Mouse (Mus musculus) liver, embryonic 16.5 days (tissue): ENCODE measurements around the gene Fezf1. TPM values are rescaled to one million over a fixed set of nuclear protein-coding genes. Genes with fewer than 3 reads are reported as not detected.

Experiments
- ATAC-seq: fragments of 200-750 bp; cut with Nextera tagmentation; 2 replicates; pipeline ENCODE4 v1.8.0; 2017; ENCODE audit warnings: low read depth, mild to moderate bottlenecking, moderate number of reproducible peaks, moderate library complexity
- H3K27ac ChIP-seq: fragments of 300-500 bp; sonication (generic); 2 replicates; pipeline ENCODE4 v1.5.1; 2014; ENCODE audit warnings: mild to moderate bottlenecking, low read length
- H3K27me3 ChIP-seq: fragments of 300-500 bp; sonication (generic); 2 replicates; pipeline ENCODE4 v1.6.1; 2014; ENCODE audit warnings: low read depth, low read length, mixed read lengths; ENCODE audit not compliant: control insufficient read depth, insufficient read depth
- H3K36me3 ChIP-seq: fragments of 300-500 bp; sonication (generic); 2 replicates; pipeline ENCODE4 v1.6.1; 2014; ENCODE audit warnings: mild to moderate bottlenecking; ENCODE audit not compliant: control insufficient read depth, insufficient read depth
- H3K4me1 ChIP-seq: fragments of 300-500 bp; sonication (generic); 2 replicates; pipeline ENCODE4 v1.6.1; 2014; ENCODE audit warnings: low read depth, low read length, mixed read lengths; ENCODE audit not compliant: control insufficient read depth
- H3K4me2 ChIP-seq: fragments of 300-500 bp; sonication (generic); 2 replicates; pipeline ENCODE4 v1.6.1; 2014; ENCODE audit warnings: low read depth, low read length, mixed read lengths
- H3K4me3 ChIP-seq: fragments of 300-500 bp; sonication (generic); 2 replicates; pipeline ENCODE4 v1.5.1; 2014; ENCODE audit warnings: low read depth, mild to moderate bottlenecking, low read length
- H3K9ac ChIP-seq: fragments of 300-500 bp; sonication (generic); 2 replicates; pipeline ENCODE4 v1.6.1; 2014; ENCODE audit warnings: low read depth, low read length
- H3K9me3 ChIP-seq: fragments of 300-500 bp; sonication (generic); replicated peaks from 2 replicates; pipeline ENCODE4 v1.6.1; 2016; ENCODE audit warnings: low read length; ENCODE audit not compliant: control insufficient read depth
- WGBS: fragments of 180-500 bp; shearing (Covaris S2); extraction: QIAGEN DNeasy Blood & Tissue Kit; methylation state at CpG from one replicate; pipeline ENCODE4 v1.1.7; 2014; ENCODE audit not compliant: insufficient replicate concordance; 5-methylcytosine and 5-hydroxymethylcytosine counted together
- polyA plus RNA-seq: library from polyadenylated mRNA; unstranded; fragments of >200 nt; fragmentation: Nextera tagmentation; extraction: Ambion mirVana; gene quantifications from 2 replicates; pipeline ENCODE4 v1.2.1, GENCODE M21; 2015

Fezf1 gene
- polyA plus RNA-seq, 1 experiment from 2014 or later = not detected

DNA sequence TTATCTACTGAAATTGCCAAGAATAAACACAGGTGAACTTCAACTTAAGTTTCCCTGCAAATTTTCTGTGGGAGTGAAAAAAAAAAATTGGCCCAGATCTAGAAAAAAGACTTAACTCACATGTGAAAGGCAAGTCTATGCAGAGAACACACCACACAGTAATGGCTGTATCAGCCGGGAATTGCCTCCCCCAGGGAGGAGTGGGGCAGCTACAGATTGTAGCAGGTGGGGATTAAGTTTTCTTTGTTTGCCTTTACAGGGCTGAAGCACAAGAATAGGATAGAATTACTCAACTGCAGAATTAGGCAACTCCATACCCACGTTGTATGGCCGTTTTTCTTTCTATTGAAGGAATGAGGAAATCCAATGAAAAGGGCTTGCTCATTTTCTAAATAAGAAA is 36.7 kb downstream of the Fezf1 start:
- WGBS = 37% methylated on average over 3 of the region's 3 CpGs
- ATAC-seq = no peak
- H3K4me1 ChIP-seq = no peaks in the 10 kb centered on the region

DNA sequence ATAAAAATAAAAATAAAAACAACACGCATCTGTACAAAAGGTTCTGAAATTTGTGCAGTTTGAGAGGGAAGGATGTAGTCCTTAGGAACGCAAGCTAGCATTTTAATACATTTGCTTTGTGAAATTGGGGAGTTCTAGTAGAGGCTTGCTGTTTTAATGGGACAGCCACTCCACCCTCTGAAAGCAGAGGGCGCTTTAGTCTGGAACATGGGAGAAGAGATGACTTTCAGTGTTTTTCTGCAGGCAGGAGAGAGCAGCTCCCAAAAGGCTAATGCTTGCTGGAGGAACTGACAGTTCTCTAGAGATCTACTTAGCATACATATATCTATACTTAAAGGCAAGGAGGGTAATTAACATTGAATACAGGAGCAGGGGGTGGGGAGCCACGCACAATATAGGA is 40.4 kb downstream of the Fezf1 start:
- WGBS = 52% methylated on average over 4 of the region's 4 CpGs
- Histone ChIP-seq H3K4me3 (no peak overlapping the region), H3K4me1 (no peaks in the 10 kb centered on the region), H3K27ac (no peak overlapping the region), H3K9ac (no peak overlapping the region), H3K9me3 (no peaks in the 10 kb centered on the region), H3K36me3 (no peaks in the 10 kb centered on the region), H3K4me2 (no peak overlapping the region), H3K27me3 (no peaks in the 10 kb centered on the region)
- ATAC-seq = no peak

More for the DNA sequence above, 36.7 kb downstream of the Fezf1 start:
- H3K4me3 ChIP-seq = no peak overlapping the region
- no peak overlapping the region for H3K27ac ChIP-seq
- H3K9ac ChIP-seq = no peak overlapping the region
- H3K4me2 ChIP-seq = no peak overlapping the region
- no peaks in the 10 kb centered on the region for H3K9me3 ChIP-seq
- H3K27me3 ChIP-seq = no peaks in the 10 kb centered on the region
- no peaks in the 10 kb centered on the region for H3K36me3 ChIP-seq

DNA sequence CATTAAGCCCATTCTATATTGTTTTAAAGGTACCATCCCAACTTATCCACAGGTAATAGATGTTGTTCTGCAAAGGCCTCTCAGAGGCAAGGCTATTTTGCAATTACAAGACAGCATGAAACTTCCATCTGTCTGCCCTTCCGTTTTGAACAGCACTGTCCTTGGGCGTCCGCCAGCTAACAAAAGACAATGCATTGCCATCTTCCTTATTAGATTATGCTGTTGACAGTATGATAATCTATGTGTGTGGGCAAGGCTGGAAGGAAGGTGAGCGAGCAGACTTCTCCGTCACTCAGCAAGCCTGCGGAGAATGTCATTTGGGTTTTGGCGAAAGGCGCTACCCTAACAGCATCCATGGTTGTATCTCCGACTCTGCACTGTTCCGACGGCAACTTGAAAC is 45.5 kb downstream of the Fezf1 start:
- Histone ChIP-seq H3K27me3 (no peaks in the 10 kb centered on the region), H3K4me1 (no peaks in the 10 kb centered on the region), H3K9me3 (no peaks in the 10 kb centered on the region), H3K4me3 (no peak overlapping the region), H3K36me3 (no peaks in the 10 kb centered on the region), H3K9ac (no peak overlapping the region), H3K4me2 (no peak overlapping the region), H3K27ac (no peak overlapping the region)
- no peak for ATAC-seq
- WGBS = 67% methylated on average over 11 of the region's 11 CpGs

Other genes with a start within 250 kb of the Fezf1 start
- gene Aass, start 115.4 kb downstream of the Fezf1 start, polyA plus RNA-seq = 31.5 and 32.8 TPM in 2 replicates